Mouse (Mus musculus) retina, embryonic 14.5 days (tissue): ENCODE measurements around the gene Taok1.

Source experiments
- DNase-seq: peaks from one replicate; pipeline ENCODE4 v3.0.0-alpha.2; 2015; ENCODE audit warnings: low spot score

The Taok1 gene

GRCm38 (mm10) chr11:77508068-77509021 lies 99.3 kb downstream of the Taok1 start:
- peak; percentile 92 for DNase-seq

- DNase-seq: no peak
These were observed 100.2 kb downstream of the Taok1 start for GRCm38 (mm10) chr11:77507426-77507825.

- no peak for DNase-seq
These were observed 100.7 kb downstream of the Taok1 start for GRCm38 (mm10) chr11:77506941-77507340.

GRCm38 (mm10) chr11:77506273-77506672 lies 101.3 kb downstream of the Taok1 start:
- no peak for DNase-seq

GRCm38 (mm10) chr11:77505291-77505980 lies 102.2 kb downstream of the Taok1 start:
- DNase-seq: no peak

GRCm38 (mm10) chr11:77504377-77504776 lies 103.2 kb downstream of the Taok1 start:
- DNase-seq: no peak

GRCm38 (mm10) chr11:77503511-77503910 lies 104.1 kb downstream of the Taok1 start:
- no peak for DNase-seq

GRCm38 (mm10) chr11:77502481-77502880 lies 105.1 kb downstream of the Taok1 start:
- no peak for DNase-seq

GRCm38 (mm10) chr11:77501971-77502370 lies 105.6 kb downstream of the Taok1 start:
- no peak for DNase-seq

- peak; percentile 91 for DNase-seq
These were observed 106.2 kb downstream of the Taok1 start for GRCm38 (mm10) chr11:77501392-77501791.

- DNase-seq: peak; percentile 16
These were observed 107.0 kb downstream of the Taok1 start for GRCm38 (mm10) chr11:77500361-77501325.

GRCm38 (mm10) chr11:77499354-77499753 lies 108.3 kb downstream of the Taok1 start:
- no peak for DNase-seq

GRCm38 (mm10) chr11:77498261-77499139 lies 109.1 kb downstream of the Taok1 start:
- DNase-seq: peak; percentile 21

- DNase-seq: peak; percentile 17
These were observed 109.8 kb downstream of the Taok1 start for GRCm38 (mm10) chr11:77497851-77498250.

- peak; percentile 87 for DNase-seq
These were observed 110.3 kb downstream of the Taok1 start for GRCm38 (mm10) chr11:77497341-77497756.

GRCm38 (mm10) chr11:77495507-77495906 lies 112.1 kb downstream of the Taok1 start:
- no peak for DNase-seq

- DNase-seq: no peak
These were observed 112.8 kb downstream of the Taok1 start for GRCm38 (mm10) chr11:77494782-77495181.

GRCm38 (mm10) chr11:77494344-77494676 lies 113.3 kb downstream of the Taok1 start:
- no peak for DNase-seq

GRCm38 (mm10) chr11:77493512-77494343 lies 113.9 kb downstream of the Taok1 start, which contains the start of gene Git1:
Gene Git1, plus strand, starts transcription at chr11:77493562.
- peak; percentile 45 for DNase-seq

GRCm38 (mm10) chr11:77492911-77493332 lies 114.7 kb downstream of the Taok1 start:
- DNase-seq: peak; percentile 92
